Mouse (Mus musculus) layer of hippocampus, postnatal 25 days (tissue): ENCODE data around the gene Zfp653. TPM values are rescaled to one million over a fixed set of nuclear protein-coding genes. Genes with fewer than 3 reads are reported as not detected.
A peak's percentile ranks its signal among the peaks of the same experiment; 100 is the strongest.

ENCODE experiments used
- DNase-seq, 2 experiments: peaks; one replicate each; pipeline ENCODE4 v3.0.0; 2022; ENCODE audit warnings: mixed read lengths in 2 of 2, low spot score in 1 of 2; ENCODE audit errors: extremely low spot score in 1 of 2
- total RNA-seq, 2 experiments: library from RNA; stranded (reverse); gene quantifications; 2 replicates each; pipeline ENCODE4 v1.2.3; 2021

The Zfp653 gene
- total RNA-seq, 2 experiments from 2014 or later = 17.9 to 22.1 TPM

DNA sequence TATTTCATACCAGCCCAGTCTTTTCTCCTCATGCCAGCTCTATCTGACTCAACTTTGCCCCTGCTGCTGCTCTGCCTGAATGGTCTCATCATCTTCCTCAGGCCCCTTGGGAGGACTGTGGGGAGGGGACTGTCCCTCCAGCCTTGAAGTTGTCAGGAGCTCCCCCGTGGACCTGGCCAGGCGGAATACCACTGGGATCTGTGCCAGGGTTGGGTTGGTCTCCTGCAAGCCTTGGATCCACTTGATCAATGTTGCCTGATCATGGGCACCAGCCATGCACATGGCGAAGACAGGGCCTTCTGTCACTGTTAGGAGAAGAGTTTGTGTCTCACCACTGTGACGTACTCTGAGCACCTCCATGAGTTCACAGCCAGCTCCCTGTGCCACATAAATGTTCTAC lies 1.1 kb upstream of the Zfp653 start:
- no peak for DNase-seq

DNA sequence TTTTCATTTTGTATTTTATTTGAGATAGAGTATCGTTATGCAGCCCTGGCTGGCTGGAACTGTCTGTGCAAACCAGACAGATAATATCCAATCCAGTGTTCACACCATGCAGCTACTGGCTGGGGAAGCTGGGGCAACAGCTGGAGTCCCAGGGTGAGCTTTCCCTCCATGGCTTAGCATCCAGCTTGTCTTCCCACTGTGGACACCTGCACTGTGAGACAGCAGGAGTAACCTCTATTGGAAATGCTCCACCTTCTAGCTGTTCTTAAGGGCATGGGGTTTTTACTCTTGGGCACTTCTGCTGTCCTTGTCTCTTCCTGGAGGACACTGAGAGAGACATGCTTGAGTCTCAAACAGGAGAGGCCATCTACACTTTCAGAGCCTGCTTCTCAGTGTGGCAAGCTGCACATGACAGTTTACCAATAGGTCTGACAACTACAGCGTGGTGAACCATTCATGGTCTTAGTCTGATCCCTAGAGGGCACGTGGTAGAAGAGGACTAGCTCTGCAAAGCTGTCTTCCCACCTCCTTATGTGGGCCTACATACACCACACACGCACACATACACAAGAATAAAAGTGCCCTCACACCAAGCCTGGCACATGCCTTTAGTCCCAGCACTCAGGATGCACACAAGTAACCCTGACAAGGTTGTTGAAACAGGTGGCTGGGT lies 1.2 kb downstream of the Zfp653 start:
- no peak for DNase-seq

DNA sequence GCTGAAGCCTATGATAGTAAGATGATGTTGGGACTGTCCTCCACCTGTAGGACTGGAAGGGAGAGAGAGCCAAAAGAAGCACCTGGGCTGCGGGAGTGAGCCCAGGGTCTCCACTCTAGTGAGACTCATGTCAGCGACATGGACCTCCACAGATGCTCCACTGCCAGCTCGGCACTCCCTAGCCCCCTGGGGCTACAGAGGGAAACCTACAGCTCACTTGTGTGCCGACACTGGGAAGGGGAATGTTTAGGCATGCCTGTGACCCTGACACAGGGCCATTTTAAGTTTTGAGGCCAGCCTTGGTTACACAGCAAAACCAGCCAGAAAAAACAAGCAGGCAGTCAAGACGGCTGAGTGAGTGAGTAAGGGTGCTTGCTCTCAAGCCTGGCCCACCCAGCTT lies 4.0 kb downstream of the Zfp653 start:
- no peak for DNase-seq

DNA sequence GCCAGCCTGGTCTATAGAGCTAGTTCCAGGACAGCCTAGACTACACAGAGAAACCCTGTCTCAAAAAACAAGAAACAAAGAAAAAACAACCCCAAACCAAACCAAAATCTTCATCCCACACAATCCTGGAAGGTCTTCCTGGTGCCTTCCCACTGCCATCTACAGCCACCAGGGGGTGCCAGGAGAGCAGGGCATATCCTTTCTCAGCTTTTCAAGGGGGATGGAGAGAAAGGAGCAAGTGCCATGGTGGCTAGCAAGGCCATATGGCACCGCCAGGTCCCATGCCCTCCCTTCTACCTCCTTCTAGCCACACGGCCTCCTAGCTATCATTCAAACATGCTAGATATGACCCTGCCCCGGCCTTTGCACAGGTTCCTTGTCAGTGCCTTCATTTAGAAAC lies 4.7 kb downstream of the Zfp653 start:
- peak; percentile 39 to 67 for DNase-seq

DNA sequence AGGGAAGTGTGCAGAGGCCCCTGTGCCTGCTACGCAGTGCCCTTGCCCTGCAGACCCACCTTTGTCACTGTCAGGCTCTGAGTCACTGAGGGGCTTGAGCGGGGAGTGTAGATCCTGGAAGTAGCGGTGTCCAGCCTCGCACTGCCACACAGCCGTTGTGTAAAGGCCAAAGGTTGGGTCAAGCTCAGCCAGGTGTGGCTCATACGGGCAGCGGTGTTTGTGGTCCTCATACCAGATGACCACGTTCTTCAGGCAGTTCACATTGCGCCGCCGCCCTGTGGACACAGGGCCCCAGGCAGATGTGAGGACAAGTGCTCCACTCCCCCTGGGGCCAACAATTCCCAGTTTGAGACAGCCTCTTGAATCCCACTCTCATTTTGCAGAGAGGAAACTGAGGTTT lies 5.5 kb downstream of the Zfp653 start:
- no peak for DNase-seq

DNA sequence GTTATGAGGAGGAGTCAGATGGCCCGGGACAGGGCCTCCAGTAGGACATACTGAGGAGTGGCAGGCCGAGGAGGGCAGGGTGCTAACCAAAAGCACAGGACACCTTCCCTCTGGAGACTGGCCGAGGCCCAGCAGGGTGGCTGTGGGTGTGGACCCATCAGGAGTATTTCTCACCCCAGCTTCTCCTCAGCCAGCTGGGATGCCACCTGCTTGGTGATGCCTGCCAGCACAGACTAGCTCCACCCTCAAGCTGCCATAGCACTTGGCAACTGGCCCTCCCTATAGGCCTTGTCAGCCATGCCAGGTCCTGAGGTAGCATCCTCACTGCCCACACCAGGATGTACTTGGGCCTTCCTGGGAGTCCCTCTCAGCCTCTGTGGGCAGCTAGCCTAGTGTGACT lies 6.8 kb downstream of the Zfp653 start:
- DNase-seq = peak; percentile 39 to 54

DNA sequence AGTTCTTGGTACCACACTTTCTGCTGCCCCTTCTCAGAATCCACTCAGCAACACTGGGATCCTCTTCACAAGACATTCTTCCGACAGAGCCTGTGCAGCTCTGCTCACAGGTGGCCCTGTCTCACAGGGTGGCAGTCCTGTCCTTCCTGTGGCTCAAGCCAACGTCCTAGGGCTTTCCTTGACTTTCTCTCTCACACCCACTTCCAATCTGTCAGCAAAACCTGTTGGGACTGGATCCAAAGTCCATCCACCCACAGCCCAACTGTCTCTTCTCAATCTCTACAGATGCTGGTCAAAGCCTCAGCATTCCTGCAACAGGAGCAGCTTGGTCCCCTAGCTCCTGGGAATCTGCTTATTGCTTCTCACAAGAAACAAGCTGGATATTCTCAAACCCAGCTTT lies 9.8 kb downstream of the Zfp653 start:
- peak in 1 of 2 experiments; percentile 31 for DNase-seq

DNA sequence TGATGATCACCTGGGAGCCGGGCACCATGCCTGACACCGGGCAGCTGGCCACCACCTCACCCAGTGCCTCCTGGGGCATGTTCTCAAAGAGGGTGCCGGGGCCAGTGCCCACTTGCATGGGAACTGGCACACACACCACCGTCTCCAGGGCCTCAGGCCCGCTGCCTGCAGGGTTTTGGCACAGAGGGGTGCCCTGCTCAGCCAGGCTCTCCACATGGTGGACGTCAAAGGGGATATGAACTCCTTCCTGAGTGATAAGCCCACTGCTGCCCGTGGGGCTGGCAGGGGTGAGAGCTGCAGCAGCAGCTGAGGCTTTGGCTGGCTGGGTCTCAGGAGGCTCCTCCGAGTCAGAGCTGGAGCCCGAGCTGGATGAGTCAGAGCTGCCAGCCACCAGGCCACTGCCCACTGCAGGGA lies 13.2 kb downstream of the Zfp653 start:
- peak in 1 of 2 experiments; percentile 32 for DNase-seq

DNA sequence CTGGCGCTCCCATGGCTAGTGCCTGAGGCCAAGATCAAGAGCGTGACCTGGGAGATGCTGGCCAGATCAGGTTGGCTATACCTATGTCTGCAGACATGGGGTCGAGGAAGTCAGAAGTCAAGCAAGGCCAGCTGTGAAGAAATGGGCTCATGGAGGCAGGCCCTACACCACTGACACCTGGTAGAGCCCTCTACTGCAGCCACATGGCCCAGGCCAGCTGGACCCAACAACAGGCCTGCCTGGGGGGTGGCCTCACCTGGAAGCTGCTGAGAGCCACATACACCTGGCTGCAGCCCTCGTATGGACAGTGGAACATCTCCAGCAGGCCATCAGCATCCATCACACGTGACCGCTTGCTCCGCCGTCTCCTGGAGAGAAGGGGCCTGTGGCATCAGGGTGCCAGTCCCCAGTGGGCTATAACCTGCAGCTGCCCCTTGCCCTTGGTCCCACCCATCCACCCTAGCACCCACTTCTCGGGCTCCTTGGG lies 14.1 kb downstream of the Zfp653 start:
- DNase-seq = no peak

DNA sequence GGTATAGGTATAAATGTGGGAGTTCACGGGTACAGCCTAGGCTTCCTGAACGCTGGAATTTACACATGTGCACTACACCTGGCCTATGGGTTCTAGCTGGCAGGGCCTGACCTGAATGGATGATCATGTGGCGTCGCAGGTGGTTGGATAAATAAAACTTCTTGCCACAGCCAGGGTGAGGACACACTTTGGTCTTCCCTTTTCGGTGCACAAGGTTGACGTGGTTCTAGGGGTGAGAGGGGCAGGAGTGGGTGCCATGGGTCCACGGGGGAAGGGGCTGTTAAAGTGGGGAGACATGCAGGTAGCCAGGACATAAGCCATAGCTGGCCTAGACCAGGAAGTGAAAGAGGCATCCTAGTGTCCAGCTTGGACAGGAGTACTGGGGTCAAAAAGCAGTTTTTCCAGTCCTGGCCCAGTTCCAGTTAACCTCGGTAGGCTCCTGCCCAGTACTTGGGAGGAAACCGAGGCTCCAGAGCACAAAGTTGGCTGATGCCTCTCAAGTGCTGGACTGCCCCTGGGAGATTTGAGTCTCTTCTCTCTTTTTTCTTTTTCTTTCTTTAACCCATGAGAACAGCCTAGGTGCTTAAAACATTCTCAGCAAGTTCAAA lies 14.8 kb downstream of the Zfp653 start:
- no peak for DNase-seq

DNA sequence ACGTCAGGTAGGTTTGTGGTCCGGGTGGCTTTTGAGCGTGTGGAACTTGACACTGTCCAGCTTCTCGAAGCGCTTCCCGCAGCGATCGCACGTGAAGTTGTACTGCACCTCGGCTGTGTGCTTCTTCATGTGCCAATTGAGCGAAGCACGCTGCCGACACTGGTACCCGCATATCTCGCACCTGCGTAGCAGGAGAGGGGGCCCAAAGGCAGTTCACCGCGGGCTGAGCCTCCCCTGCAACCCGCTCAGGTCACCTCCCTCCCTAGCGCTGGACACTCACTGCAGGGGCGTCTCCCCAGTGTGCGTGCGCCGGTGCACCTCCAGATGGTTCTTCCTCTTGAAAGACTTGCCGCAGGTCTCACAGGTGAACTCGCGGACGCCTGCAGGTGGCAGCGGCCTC lies 15.5 kb downstream of the Zfp653 start:
- DNase-seq = no peak

DNA sequence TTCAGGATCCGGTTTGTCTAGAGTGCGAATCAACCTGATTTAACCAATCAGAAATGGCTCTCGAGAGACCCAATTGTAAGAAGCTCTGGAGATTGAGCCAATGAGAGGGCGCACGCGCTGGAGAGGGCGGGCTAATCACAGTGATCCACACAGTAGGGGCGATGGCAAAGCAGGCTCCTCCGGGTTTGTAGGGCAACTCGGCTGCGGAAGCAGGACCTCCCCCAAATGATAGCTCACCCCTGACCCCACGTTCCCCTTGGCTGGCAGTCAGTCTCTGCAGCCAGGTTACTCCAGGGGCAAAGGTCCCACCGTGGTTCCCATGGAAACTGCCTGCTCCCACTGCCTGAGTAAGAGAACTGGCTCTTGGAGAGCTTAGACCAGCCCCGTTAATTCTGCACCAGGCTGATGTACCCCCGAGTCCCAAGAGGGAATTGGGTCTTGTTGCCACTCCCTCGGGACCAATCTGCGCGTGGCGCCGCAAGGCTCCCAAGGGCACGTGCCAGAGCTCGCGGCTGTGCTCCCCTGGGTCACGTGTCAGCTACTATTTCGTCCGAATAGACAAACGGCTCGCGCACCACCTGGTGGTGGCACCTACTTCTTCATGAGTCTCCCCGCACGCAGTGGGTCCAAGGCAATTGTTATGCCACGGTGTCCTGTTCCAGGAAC lies 16.6 kb downstream of the Zfp653 start:
- DNase-seq = peak; percentile 66 to 69

DNA sequence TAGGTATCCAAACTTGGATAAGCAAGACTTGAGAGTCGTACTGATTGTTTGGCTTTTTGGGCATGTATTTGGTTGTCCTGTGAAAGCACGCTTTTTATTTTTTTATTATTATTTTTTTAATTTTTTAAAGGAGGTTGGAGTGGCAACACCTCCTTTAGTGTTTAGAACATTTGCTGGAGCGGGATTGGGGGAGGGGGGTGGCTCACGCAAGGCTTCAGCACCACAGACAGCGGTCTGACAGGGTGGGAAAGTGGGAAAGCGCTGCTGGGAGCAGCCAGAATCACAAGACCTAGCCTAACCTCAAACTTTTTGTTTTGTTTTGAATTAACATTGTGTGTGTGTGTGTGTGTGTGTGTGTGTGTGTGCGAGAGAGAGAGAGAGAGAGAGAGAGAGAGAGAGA lies 17.5 kb downstream of the Zfp653 start:
- DNase-seq = no peak

DNA sequence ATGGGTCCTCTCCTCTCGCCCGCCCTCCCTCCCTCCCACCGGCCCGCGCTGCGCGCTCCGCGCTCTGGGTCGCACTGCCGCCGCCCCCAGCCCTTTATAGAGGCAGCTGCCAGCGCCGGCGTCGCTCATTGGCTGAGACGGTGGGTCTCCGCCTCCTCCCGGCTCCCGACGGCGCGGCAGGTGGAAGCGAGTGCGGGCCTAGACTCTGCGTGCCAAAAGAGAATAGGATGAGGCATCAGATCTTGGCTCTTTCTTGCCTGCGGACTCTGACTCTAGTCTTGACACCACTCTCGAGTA lies 19.3 kb downstream of the Zfp653 start, which contains the start of gene Elavl3:
Gene Elavl3 (minus strand): TSS at position 66 of the 297 bp plus-strand sequence.
- DNase-seq = peak; percentile 73 to 76

DNA sequence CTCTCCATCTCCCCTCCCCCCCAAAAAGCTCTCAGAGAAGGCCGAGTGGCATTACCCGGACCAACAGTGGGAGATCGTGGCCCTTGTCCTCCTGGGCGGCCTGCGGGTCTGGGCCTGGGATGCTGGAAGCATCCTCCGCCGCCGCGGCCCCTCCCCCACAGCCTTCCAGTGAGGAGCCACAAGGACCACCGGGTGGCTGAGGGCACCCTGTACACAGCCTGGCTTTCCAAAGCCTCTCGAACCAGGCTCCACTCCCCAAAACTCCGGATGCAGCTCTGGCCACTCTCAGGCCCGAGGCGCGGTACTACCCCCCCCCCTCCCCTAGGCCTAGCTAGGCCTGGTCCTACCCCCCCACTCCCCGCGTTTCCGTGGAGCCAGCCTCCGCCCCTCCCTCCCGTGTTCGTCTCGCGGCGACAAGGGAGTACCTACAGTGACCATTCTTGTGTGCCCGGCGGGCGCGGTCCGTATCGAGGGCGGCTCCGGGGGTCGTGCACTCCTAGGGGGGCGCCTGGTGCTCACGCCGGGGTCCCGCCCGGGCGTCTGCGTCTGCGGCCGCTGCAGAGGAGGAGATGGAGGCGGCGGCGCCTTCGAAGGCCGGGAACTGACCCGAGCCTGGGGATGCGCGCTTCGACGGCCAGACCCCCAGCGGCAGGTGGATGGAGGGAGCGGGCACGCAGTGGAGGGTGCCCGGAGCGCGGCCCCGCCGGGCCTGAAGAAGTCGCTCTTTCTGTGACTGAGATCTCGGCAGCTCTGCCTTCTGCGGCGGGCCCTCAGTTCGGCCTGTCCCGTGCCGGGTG lies 19.8 kb downstream of the Zfp653 start:
- no peak for DNase-seq

DNA sequence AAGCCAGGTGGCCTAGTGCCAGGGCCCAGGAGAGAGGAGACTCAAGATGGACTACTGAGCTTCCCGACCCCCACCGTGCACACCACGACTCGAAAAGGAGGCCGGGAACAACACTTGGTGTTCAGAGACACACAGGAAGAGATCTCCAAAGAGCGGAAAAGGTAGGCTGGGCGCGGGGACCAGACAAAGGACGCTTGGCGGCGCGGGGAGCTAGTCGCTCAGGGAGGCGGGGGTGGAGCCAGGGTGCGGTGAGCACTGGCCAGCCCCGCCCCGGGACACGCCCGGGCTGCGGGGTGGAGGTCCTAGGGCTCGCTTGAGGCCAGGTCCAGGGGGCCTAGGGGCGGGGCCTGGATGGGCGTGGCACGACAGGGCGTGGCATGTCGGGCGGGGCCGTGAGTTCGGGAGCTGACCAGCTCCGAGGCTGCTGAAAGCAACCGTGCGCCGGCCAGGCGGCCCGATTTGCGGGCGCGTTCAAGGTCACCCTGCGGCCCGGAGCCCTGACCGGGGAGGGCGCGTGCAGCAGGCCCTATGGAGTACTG lies 20.8 kb downstream of the Zfp653 start:
- DNase-seq = peak; percentile 44 to 56

DNA sequence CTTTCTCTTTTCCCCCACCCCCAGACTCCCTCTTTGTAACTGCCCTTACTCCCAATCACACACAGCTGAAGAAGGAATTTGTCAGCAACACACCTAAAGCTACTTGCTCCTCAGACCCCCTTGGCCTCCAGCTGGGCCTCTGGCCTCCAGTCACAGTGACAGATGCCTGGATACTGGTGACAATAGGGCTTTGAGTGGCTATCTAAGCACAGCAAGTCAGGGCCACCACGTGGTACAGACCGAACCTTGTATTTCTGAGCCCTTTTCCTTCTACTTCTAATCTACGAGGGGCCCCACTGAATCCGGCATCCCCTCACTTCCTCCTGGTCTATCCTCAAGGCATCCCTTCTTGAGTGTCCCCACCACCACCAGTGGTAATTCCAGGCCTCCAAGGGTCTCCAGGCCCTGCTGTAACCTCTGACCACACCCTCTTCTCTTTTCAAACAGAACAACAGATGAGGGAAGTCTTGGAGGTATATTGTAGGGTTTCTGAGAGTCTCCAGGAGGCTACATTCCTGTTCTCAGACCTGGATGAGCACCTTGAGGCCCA lies 21.4 kb downstream of the Zfp653 start:
- DNase-seq = no peak

DNA sequence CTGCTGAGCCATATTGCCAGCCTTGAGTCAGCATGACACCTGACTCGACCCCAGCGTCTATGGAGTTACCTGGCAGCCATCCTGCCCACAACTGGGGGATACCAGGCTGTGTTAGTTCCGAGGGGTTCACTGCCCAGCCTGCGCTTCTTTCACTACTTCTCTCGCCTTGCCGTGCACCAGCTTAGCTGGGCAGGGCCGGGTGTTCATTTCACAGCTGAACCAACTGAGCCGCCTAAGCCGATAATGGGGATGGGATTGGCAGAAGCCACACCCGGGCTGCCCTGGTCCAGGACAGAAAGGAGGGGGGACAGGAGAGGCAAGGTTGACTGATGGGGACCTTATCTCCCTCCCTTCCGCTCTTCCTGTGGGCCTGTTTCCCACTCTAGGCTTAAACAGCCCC lies 21.9 kb downstream of the Zfp653 start:
- no peak for DNase-seq

DNA sequence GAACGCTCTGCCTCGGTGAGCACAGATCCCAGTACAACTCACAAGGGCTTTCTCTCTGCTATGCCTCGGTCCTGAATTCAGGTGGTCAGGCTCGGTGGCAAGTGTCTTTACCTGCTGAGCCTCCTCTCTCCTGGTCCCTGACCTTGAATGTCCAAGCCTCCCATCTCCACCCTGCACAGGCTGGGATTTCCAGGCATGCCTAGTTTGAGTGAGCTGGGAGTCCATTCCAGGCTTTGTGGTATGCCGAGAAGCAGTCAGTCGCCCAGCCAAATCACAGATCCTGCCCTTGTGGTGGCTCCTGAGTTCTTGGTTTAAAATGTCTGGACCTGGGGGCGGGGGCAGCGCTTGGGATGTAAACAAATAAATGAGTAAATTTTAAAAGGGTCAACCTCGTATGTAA lies 23.8 kb downstream of the Zfp653 start:
- DNase-seq = no peak

DNA sequence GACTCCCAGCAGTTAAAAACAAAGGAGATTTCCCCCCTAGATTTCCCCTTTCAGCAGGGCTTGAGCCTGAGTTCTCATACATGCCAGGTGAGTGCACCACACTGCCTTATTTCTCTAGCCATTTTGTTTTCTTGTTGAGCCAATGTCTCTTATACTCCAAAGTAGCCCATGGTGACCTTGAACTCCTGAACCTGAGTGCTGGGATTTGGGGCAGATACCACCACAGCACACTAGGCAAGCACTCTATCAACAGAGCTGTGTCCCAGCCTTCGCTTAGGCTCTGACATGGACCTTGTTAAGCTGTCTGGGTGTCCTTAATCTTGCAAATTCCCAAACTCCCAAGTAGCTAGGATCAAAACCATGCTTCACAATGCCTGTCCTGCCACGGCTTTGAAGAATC lies 29.3 kb downstream of the Zfp653 start:
- no peak for DNase-seq
